ENCODE assay signal across 20 mouse cellular contexts in genomic region chr11:46386556-46386955, GRCm38 (mm10). TPM values are rescaled to one million over a fixed set of nuclear protein-coding genes. Genes with fewer than 3 reads are reported as not detected.
"Had no signal": no experiment of that assay in that cellular context is flagged by ENCODE, and none has a peak within 500 bp of the region (broad histone marks: within the 10 kb centered on the region; RNA-seq: fewer than 3 reads in every experiment).

No protein-coding gene starts in this region.

- H3K4me3 ChIP-seq: kidney, embryonic 15.5 days; left cerebral cortex, adult 2 months; limb, embryonic 15.5 days; liver, embryonic 12.5 days; midbrain, embryonic 10.5 days; midbrain, embryonic 15.5 days; neural tube, embryonic 13.5 days had no signal

- H3K4me1 ChIP-seq: kidney, embryonic 15.5 days; limb, embryonic 15.5 days; liver, embryonic 12.5 days; midbrain, embryonic 15.5 days; neural tube, embryonic 13.5 days had no signal

- H3K27ac ChIP-seq: kidney, embryonic 15.5 days; left cerebral cortex, adult 2 months; limb, embryonic 15.5 days; liver, embryonic 12.5 days; midbrain, embryonic 10.5 days; midbrain, embryonic 15.5 days; neural tube, embryonic 13.5 days; stomach, postnatal 0 days had no signal

- H3K36me3 ChIP-seq: kidney, embryonic 15.5 days; limb, embryonic 15.5 days; liver, embryonic 12.5 days; midbrain, embryonic 10.5 days; midbrain, embryonic 15.5 days; neural tube, embryonic 13.5 days had no signal

- ATAC-seq: liver, embryonic 12.5 days; midbrain, embryonic 15.5 days had no signal

- DNase-seq: kidney, adult 2 months; kidney, postnatal 14 days; lung, embryonic 14.5 days; lung, postnatal 10 days; lung, postnatal 4 days; right cerebral cortex, postnatal 14 days; thymus, postnatal 36 days had no signal

- H3K27me3 ChIP-seq: kidney, embryonic 15.5 days; limb, embryonic 15.5 days; liver, embryonic 12.5 days; midbrain, embryonic 15.5 days; neural tube, embryonic 13.5 days had no signal

RNA-seq across cellular contexts. Expression of gene Itk, which starts 2.8 kb away (rescaled TPM):
- polyA plus RNA-seq: limb, embryonic 11.5 days; liver, embryonic 12.5 days; midbrain, embryonic 15.5 days; neural tube, embryonic 13.5 days had no signal

RNA-seq across cellular contexts. Expression of gene Fam71b, which starts 9.8 kb away (rescaled TPM):
- total RNA-seq: layer of hippocampus, adult 8-10 months; layer of hippocampus, postnatal 14 days; left cerebral cortex, adult 2 months; left cerebral cortex, postnatal 14 days; monocyte, adult 5-6 weeks had no signal
- polyA plus RNA-seq: kidney, embryonic 15.5 days; limb, embryonic 11.5 days; limb, embryonic 15.5 days; liver, embryonic 12.5 days; lung, embryonic 14.5 days; midbrain, embryonic 10.5 days; midbrain, embryonic 15.5 days; neural tube, embryonic 13.5 days; stomach, postnatal 0 days had no signal
